Mouse (Mus musculus): ENCODE results near the gene Atg10. TPM values are rescaled to one million over a fixed set of nuclear protein-coding genes. Genes with fewer than 3 reads are reported as not detected.

The Atg10 gene
- polyA plus RNA-seq, 1 experiment from 2014 or later, result 18.8 TPM

- 91% methylated on average over 3 of the region's 3 CpGs for WGBS
Observed at GRCm38 (mm10) chr13:90985417-90985816, 238.4 kb downstream of the Atg10 start.

GRCm38 (mm10) chr13:90984073-90984472, 239.7 kb downstream of the Atg10 start:
- WGBS, result 87% methylated on average over 2 of the region's 2 CpGs
- Histone ChIP-seq H3K9ac (replicated peaks; ENCODE audit: low read depth, low read length) (no peak overlapping the region), H3K27ac (ENCODE audit: low read depth, low read length) (no peak overlapping the region), H3K4me1 (ENCODE audit: control insufficient read depth, insufficient read depth, low read length) (no peaks in the 10 kb centered on the region), H3K4me3 (ENCODE audit: low read depth, low read length) (no peak overlapping the region), H3K36me3 (ENCODE audit: control insufficient read depth, insufficient read depth, low read length) (no peaks in the 10 kb centered on the region), H3K4me2 (ENCODE audit: low read depth, low read length) (no peak overlapping the region), H3K9me3 (ENCODE audit: control insufficient read depth, low read length) (no peaks in the 10 kb centered on the region), H3K27me3 (ENCODE audit: control insufficient read depth, insufficient read depth, low read length) (no peaks in the 10 kb centered on the region)
- ATAC-seq (ENCODE audit: low read depth), result no peak

More at GRCm38 (mm10) chr13:90985417-90985816, 238.4 kb downstream of the Atg10 start:
- Histone ChIP-seq H3K27me3 (ENCODE audit: control insufficient read depth, insufficient read depth, low read length) (no peaks in the 10 kb centered on the region), H3K9me3 (ENCODE audit: control insufficient read depth, low read length) (no peaks in the 10 kb centered on the region), H3K36me3 (ENCODE audit: control insufficient read depth, insufficient read depth, low read length) (no peaks in the 10 kb centered on the region), H3K4me3 (ENCODE audit: low read depth, low read length) (no peak overlapping the region), H3K9ac (replicated peaks; ENCODE audit: low read depth, low read length) (no peak overlapping the region), H3K4me1 (ENCODE audit: control insufficient read depth, insufficient read depth, low read length) (no peaks in the 10 kb centered on the region), H3K4me2 (ENCODE audit: low read depth, low read length) (no peak overlapping the region), H3K27ac (ENCODE audit: low read depth, low read length) (no peak overlapping the region)
- no peak for ATAC-seq (ENCODE audit: low read depth)

- H3K36me3 ChIP-seq (ENCODE audit: control insufficient read depth, insufficient read depth, low read length), result no peaks in the 10 kb centered on the region
- ATAC-seq (ENCODE audit: low read depth), result no peak
Observed at GRCm38 (mm10) chr13:90981798-90982197, 242.0 kb downstream of the Atg10 start.

GRCm38 (mm10) chr13:90980878-90981674, 242.7 kb downstream of the Atg10 start:
- no peak overlapping the region for H3K4me3 ChIP-seq (ENCODE audit: low read depth, low read length)
- H3K4me2 ChIP-seq (ENCODE audit: low read depth, low read length), result no peak overlapping the region
- no peaks in the 10 kb centered on the region for H3K4me1 ChIP-seq (ENCODE audit: control insufficient read depth, insufficient read depth, low read length)
- ATAC-seq (ENCODE audit: low read depth), result no peak
- no peak overlapping the region for H3K9ac ChIP-seq (replicated peaks; ENCODE audit: low read depth, low read length)
- H3K36me3 ChIP-seq (ENCODE audit: control insufficient read depth, insufficient read depth, low read length), result no peaks in the 10 kb centered on the region
- no peak overlapping the region for H3K27ac ChIP-seq (ENCODE audit: low read depth, low read length)
- whole genome bisulfite sequencing, result 86% methylated on average over 6 of the region's 6 CpGs
- no peaks in the 10 kb centered on the region for H3K9me3 ChIP-seq (ENCODE audit: control insufficient read depth, low read length)
- no peaks in the 10 kb centered on the region for H3K27me3 ChIP-seq (ENCODE audit: control insufficient read depth, insufficient read depth, low read length)

More at GRCm38 (mm10) chr13:90981798-90982197, 242.0 kb downstream of the Atg10 start:
- H3K4me2 ChIP-seq (ENCODE audit: low read depth, low read length), result no peak overlapping the region
- H3K9me3 ChIP-seq (ENCODE audit: control insufficient read depth, low read length), result no peaks in the 10 kb centered on the region
- no peak overlapping the region for H3K4me3 ChIP-seq (ENCODE audit: low read depth, low read length)
- H3K27ac ChIP-seq (ENCODE audit: low read depth, low read length), result no peak overlapping the region
- H3K9ac ChIP-seq (replicated peaks; ENCODE audit: low read depth, low read length), result no peak overlapping the region
- H3K27me3 ChIP-seq (ENCODE audit: control insufficient read depth, insufficient read depth, low read length), result no peaks in the 10 kb centered on the region
- no peaks in the 10 kb centered on the region for H3K4me1 ChIP-seq (ENCODE audit: control insufficient read depth, insufficient read depth, low read length)
- 86% methylated on average over 1 of the region's 1 CpGs for WGBS

GRCm38 (mm10) chr13:90977057-90977456, 246.7 kb downstream of the Atg10 start:
- Histone ChIP-seq H3K4me1 (ENCODE audit: control insufficient read depth, insufficient read depth, low read length) (no peaks in the 10 kb centered on the region), H3K27me3 (ENCODE audit: control insufficient read depth, insufficient read depth, low read length) (no peaks in the 10 kb centered on the region), H3K9ac (replicated peaks; ENCODE audit: low read depth, low read length) (no peak overlapping the region), H3K9me3 (ENCODE audit: control insufficient read depth, low read length) (no peaks in the 10 kb centered on the region), H3K4me3 (ENCODE audit: low read depth, low read length) (no peak overlapping the region), H3K36me3 (ENCODE audit: control insufficient read depth, insufficient read depth, low read length) (no peaks in the 10 kb centered on the region), H3K4me2 (ENCODE audit: low read depth, low read length) (no peak overlapping the region), H3K27ac (ENCODE audit: low read depth, low read length) (no peak overlapping the region)
- no peak for ATAC-seq (ENCODE audit: low read depth)
- WGBS, result 94% methylated on average over 3 of the region's 3 CpGs

- WGBS, result 30% methylated on average over 7 of the region's 7 CpGs
- ATAC-seq (ENCODE audit: low read depth), result peak; percentile 76
- H3K27ac ChIP-seq (ENCODE audit: low read depth, low read length), result 0 out of 2 replicates have a peak overlapping the region, but pooled peaks have one; percentile 12
Observed at GRCm38 (mm10) chr13:90973409-90973808, 250.4 kb downstream of the Atg10 start.

GRCm38 (mm10) chr13:90970259-90971017, 253.3 kb downstream of the Atg10 start:
- H3K9ac ChIP-seq (replicated peaks; ENCODE audit: low read depth, low read length), result no peak overlapping the region
- ATAC-seq (ENCODE audit: low read depth), result no peak
- no peaks in the 10 kb centered on the region for H3K9me3 ChIP-seq (ENCODE audit: control insufficient read depth, low read length)
- H3K36me3 ChIP-seq (ENCODE audit: control insufficient read depth, insufficient read depth, low read length), result no peaks in the 10 kb centered on the region
- H3K4me1 ChIP-seq (ENCODE audit: control insufficient read depth, insufficient read depth, low read length), result no peaks in the 10 kb centered on the region
- H3K4me3 ChIP-seq (ENCODE audit: low read depth, low read length), result no peak overlapping the region
- no peaks in the 10 kb centered on the region for H3K27me3 ChIP-seq (ENCODE audit: control insufficient read depth, insufficient read depth, low read length)
- no peak overlapping the region for H3K4me2 ChIP-seq (ENCODE audit: low read depth, low read length)
- H3K27ac ChIP-seq (ENCODE audit: low read depth, low read length), result no peak overlapping the region
- 84% methylated on average over 10 of the region's 10 CpGs for WGBS

More at GRCm38 (mm10) chr13:90973409-90973808, 250.4 kb downstream of the Atg10 start:
- Histone ChIP-seq H3K4me3 (ENCODE audit: low read depth, low read length) (no peak overlapping the region), H3K36me3 (ENCODE audit: control insufficient read depth, insufficient read depth, low read length) (no peaks in the 10 kb centered on the region), H3K9me3 (ENCODE audit: control insufficient read depth, low read length) (no peaks in the 10 kb centered on the region), H3K4me1 (ENCODE audit: control insufficient read depth, insufficient read depth, low read length) (no peaks in the 10 kb centered on the region), H3K27me3 (ENCODE audit: control insufficient read depth, insufficient read depth, low read length) (no peaks in the 10 kb centered on the region), H3K9ac (replicated peaks; ENCODE audit: low read depth, low read length) (no peak overlapping the region), H3K4me2 (ENCODE audit: low read depth, low read length) (no peak overlapping the region)

GRCm38 (mm10) chr13:90968940-90969339, 254.8 kb downstream of the Atg10 start:
- H3K4me2 ChIP-seq (ENCODE audit: low read depth, low read length), result no peak overlapping the region
- no peaks in the 10 kb centered on the region for H3K9me3 ChIP-seq (ENCODE audit: control insufficient read depth, low read length)
- H3K4me1 ChIP-seq (ENCODE audit: control insufficient read depth, insufficient read depth, low read length), result no peaks in the 10 kb centered on the region
- H3K36me3 ChIP-seq (ENCODE audit: control insufficient read depth, insufficient read depth, low read length), result no peaks in the 10 kb centered on the region
- H3K4me3 ChIP-seq (ENCODE audit: low read depth, low read length), result no peak overlapping the region
- no peak overlapping the region for H3K27ac ChIP-seq (ENCODE audit: low read depth, low read length)
- no peak for ATAC-seq (ENCODE audit: low read depth)
- WGBS, result 83% methylated on average over 4 of the region's 4 CpGs
- H3K27me3 ChIP-seq (ENCODE audit: control insufficient read depth, insufficient read depth, low read length), result no peaks in the 10 kb centered on the region
- no peak overlapping the region for H3K9ac ChIP-seq (replicated peaks; ENCODE audit: low read depth, low read length)

GRCm38 (mm10) chr13:90967422-90967821, 256.3 kb downstream of the Atg10 start:
- H3K9ac ChIP-seq (replicated peaks; ENCODE audit: low read depth, low read length), result no peak overlapping the region
- no peaks in the 10 kb centered on the region for H3K36me3 ChIP-seq (ENCODE audit: control insufficient read depth, insufficient read depth, low read length)
- H3K27ac ChIP-seq (ENCODE audit: low read depth, low read length), result no peak overlapping the region
- ATAC-seq (ENCODE audit: low read depth), result peak; percentile 95
- H3K4me1 ChIP-seq (ENCODE audit: control insufficient read depth, insufficient read depth, low read length), result no peaks in the 10 kb centered on the region
- 4% methylated on average over 4 of the region's 4 CpGs for WGBS
- H3K9me3 ChIP-seq (ENCODE audit: control insufficient read depth, low read length), result no peaks in the 10 kb centered on the region
- no peak overlapping the region for H3K4me3 ChIP-seq (ENCODE audit: low read depth, low read length)
- no peaks in the 10 kb centered on the region for H3K27me3 ChIP-seq (ENCODE audit: control insufficient read depth, insufficient read depth, low read length)
- H3K4me2 ChIP-seq (ENCODE audit: low read depth, low read length), result no peak overlapping the region

Measured in neural tube, embryonic 14.5 days (tissue).